Mouse (Mus musculus) E14TG2a.4 (cell line): Measurements from ENCODE around the gene Aff4.
"Not testable (repeated sequence)": the region's sequence is repeated elsewhere in the genome, so short reads cannot be mapped to it uniquely, and the experiment has no call there.

Experiments
- H3K27me3 ChIP-seq: 2 replicates; pipeline ENCODE4 v1.6.1; 2014; ENCODE audit warnings: low read length, control low read depth; ENCODE audit not compliant: insufficient read depth
- H3K36me3 ChIP-seq: 2 replicates; pipeline ENCODE4 v1.6.1; 2014; ENCODE audit warnings: low read length, control low read depth; ENCODE audit not compliant: insufficient read depth
- H3K4me1 ChIP-seq: replicated peaks from 2 replicates; pipeline ENCODE4 v1.6.1; 2014; ENCODE audit warnings: low read depth, low read length, control low read depth
- H3K4me3 ChIP-seq: replicated peaks from 2 replicates; pipeline ENCODE4 v1.5.1; 2014; ENCODE audit warnings: mild to moderate bottlenecking, low read length
- H3K9me3 ChIP-seq: 2 replicates; pipeline ENCODE4 v1.6.1; 2014; ENCODE audit warnings: low read length, control low read depth
- CTCF ChIP-seq: conservative IDR thresholded peaks from 2 replicates; pipeline ENCODE4 v1.5.1; 2014; ENCODE audit warnings: low read length
- NANOG ChIP-seq: IDR thresholded peaks from 2 replicates; pipeline ENCODE4 v1.6.1; 2014; ENCODE audit warnings: borderline replicate concordance, low read length, mixed read lengths
- POU5F1 ChIP-seq: IDR thresholded peaks from 2 replicates; pipeline ENCODE4 v1.6.1; 2014; ENCODE audit warnings: low read length, borderline replicate concordance

Gene Aff4

DNA sequence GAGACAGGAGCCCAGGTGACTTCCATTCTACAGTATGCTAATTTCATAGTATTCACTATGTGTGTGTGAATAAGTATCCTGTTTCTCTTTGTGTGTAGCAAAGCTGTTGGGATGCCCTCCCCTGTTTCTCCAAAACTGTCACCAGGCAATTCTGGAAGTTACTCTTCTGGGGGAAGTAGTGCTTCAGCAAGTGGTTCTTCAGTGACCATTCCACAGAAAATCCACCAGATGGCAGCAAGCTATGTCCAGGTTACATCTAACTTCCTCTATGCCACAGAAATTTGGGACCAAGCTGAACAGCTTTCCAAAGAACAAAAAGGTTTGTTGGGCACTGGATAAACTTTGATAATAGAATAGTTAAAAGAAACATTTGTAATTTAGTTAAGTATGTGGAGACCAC lies 61.1 kb downstream of the Aff4 start:
- Histone ChIP-seq H3K9me3 (no peaks in the 10 kb centered on the region), H3K27me3 (no peaks in the 10 kb centered on the region), H3K4me3 (no peak overlapping the region), H3K36me3 (peaks cover 97% of the 10 kb centered on the region), H3K4me1 (no peaks in the 10 kb centered on the region)
- TF ChIP-seq NANOG: no peak
- TF ChIP-seq CTCF: peak; percentile 55

DNA sequence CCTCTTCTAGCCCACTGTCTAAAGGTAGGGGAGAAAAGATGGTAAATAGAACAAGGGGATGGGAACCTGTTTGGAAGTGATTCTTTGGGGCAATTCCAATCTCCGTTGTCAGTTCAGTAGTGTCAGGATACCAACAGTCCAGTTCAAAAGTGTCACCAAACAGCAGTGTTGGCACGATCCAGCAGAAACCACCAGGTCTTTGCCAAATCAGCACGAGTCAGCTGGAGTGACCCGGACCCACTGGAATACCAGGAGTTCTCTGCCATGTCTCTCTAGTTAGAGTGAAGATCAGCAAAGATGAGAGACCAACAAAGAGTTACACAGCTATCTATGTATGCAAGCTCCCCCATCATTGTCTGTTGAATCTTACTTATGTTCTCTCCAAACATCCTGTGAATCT lies 63.2 kb downstream of the Aff4 start:
- TF ChIP-seq POU5F1 (no peak), NANOG (no peak), CTCF (no peak)
- H3K9me3 ChIP-seq: no peaks in the 10 kb centered on the region
- no peak overlapping the region for H3K4me3 ChIP-seq
- H3K27me3 ChIP-seq: no peaks in the 10 kb centered on the region
- H3K4me1 ChIP-seq: no peaks in the 10 kb centered on the region
- H3K36me3 ChIP-seq: peaks cover 98% of the 10 kb centered on the region

DNA sequence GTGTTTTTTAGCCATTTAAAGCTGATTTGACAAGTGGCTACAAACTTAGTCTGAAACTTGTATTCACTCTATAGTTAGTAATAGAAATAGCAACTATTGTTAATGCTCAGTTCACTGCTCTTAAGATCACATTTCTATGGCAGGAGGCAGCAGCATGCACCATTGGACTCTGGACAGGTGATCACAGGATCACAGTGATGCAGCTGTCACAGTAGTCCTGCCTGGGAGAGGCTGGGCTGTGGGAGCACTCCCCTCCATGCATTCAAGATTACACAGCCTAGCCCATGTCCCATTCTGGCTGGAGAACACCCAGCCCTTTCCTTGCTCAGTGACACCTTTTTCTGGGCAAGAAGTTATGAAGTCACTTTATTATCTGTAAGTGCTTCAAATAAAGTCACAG lies 67.4 kb downstream of the Aff4 start:
- Histone ChIP-seq H3K27me3 (no peaks in the 10 kb centered on the region), H3K9me3 (no peaks in the 10 kb centered on the region), H3K4me3 (no peak overlapping the region), H3K4me1 (no peaks in the 10 kb centered on the region), H3K36me3 (peaks cover 92% of the 10 kb centered on the region)
- no peak for TF ChIP-seq CTCF
- no peak for TF ChIP-seq POU5F1
- TF ChIP-seq NANOG: no peak

DNA sequence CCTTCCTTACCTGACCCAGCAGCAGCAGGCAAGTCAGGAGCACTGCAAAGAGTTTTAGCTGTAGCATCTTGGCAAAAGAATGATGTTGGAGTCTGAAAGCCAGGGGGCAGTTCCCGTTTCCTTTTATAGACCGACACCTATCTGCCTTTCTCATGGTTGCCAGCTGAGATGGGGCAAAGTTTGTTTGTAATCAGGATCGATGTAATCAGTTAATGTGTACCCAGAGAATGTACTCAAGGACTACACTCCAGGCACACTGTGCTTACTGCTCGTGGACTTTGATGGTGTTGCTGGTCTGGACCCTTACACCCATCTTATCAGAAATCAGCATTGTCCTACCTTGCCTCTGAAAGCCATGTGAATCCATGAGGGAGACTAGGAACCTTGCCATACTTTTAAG lies 72.4 kb downstream of the Aff4 start, which contains the start of gene Leap2:
TSS of gene Leap2 (minus strand) at position 135 of the 400 bp plus-strand sequence.
- TF ChIP-seq CTCF: no peak
- no peak for TF ChIP-seq POU5F1
- TF ChIP-seq NANOG: no peak
- H3K9me3 ChIP-seq: no peaks in the 10 kb centered on the region
- no peak within 1 kb of the TSS for H3K4me3 ChIP-seq
- peaks cover 9% of the 10 kb centered on the region; the same call in 1 of the 2 replicates for H3K4me1 ChIP-seq
- H3K27me3 ChIP-seq: no peaks in the 10 kb centered on the region
- H3K36me3 ChIP-seq: peaks cover 82% of the 10 kb centered on the region

DNA sequence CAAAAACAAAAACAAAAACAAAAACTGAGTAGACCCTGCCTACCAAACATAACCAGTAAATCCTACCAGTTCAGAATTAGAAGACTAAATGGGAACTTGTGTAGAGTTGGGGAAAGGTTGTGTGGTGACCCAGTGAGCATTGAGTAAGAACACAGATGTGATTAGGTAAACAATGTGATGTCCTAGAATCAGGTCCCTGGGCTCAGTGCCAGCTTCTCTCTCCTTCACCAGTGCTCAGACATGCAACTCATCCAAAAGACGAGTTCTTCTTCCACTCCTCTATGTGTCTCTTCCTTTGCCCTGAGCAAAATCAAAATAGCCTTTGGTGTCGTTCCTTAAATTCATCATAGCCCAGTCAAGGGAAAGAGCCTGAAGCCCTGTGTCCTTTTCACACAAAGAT lies 74.2 kb downstream of the Aff4 start:
- Histone ChIP-seq H3K4me1 (peaks cover 26% of the 10 kb centered on the region), H3K36me3 (peaks cover 83% of the 10 kb centered on the region), H3K27me3 (no peaks in the 10 kb centered on the region), H3K4me3 (no peak overlapping the region), H3K9me3 (no peaks in the 10 kb centered on the region)
- no peak for TF ChIP-seq POU5F1
- no peak for TF ChIP-seq NANOG
- TF ChIP-seq CTCF: no peak

DNA sequence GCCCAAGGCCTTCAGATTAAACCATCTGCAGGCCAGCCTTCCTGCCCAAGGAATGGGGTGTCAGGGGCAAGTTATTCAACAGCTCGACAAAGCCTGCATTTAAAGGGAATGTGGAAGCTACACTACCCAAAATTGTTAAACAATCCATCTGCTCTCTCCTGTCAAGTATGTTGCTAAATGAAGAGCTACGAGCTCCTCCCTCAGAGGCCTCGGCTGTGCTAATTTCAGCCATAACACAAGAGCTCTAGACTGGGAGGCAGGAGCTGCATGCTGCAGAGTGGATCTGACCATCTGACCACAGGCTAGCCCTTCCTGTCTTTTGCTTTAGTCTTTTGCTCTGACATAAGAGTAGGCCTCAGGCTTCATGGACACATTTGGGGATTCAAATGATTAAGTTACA lies 74.6 kb downstream of the Aff4 start:
- Histone ChIP-seq H3K4me3 (no peak overlapping the region), H3K9me3 (no peaks in the 10 kb centered on the region)
- TF ChIP-seq NANOG: no peak
- no peak for TF ChIP-seq CTCF
- no peak for TF ChIP-seq POU5F1

DNA sequence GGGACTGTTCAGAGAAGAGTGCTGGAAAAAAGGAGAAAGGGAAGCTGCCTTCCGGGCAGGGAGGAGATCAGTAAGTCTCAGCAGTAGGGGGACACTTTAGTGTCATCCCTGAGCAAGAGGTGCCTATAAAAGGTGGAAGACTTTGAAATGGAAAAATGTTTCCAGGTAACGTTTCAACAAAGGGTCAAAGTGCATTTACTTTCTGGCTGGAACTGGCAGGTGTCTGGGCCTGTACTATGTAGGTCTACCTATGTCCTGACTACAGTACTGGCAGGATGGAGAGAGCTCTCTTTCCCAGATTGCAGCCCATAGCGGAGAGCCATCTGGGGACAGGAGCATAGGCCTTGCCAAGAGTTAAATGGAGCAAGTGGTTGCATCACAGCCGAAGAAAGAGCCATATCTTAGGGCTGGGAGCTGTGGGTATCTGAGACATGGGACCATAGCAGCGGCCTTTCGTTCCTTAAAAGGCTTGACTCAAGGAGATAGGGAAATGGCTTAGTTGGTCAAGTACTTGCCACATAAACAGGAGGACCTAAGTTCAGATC lies 75.2 kb downstream of the Aff4 start:
- no peaks in the 10 kb centered on the region for H3K9me3 ChIP-seq
- TF ChIP-seq NANOG (no peak), POU5F1 (no peak), CTCF (no peak)
- H3K27me3 ChIP-seq: no peaks in the 10 kb centered on the region
- H3K4me3 ChIP-seq: no peak overlapping the region
- peaks cover 74% of the 10 kb centered on the region for H3K36me3 ChIP-seq
- H3K4me1 ChIP-seq: peaks cover 26% of the 10 kb centered on the region

More for the DNA sequence above, 74.6 kb downstream of the Aff4 start:
- no peaks in the 10 kb centered on the region for H3K27me3 ChIP-seq
- peaks cover 79% of the 10 kb centered on the region for H3K36me3 ChIP-seq
- peaks cover 26% of the 10 kb centered on the region for H3K4me1 ChIP-seq

DNA sequence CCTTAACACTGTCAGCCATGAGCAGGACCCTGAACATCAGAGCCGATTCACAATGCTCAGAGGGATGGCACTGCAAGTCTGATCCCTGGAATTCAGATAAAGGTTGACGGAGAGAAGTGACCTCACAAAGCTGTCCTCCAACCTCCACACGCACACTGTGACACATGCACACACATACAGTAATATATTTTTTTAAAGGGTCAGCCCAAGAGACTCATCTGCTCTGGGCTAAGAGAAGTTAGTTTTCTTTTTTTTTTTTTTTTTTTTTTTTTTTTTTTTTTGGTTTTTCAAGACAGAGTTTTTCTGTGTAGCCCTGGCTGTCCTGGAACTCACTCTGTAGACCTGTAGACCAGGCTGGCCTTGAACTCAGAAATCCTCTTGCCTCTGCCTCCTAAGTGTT lies 76.3 kb downstream of the Aff4 start:
- peaks cover 34% of the 10 kb centered on the region for H3K4me1 ChIP-seq
- H3K9me3 ChIP-seq, H3K4me3 ChIP-seq, H3K27me3 ChIP-seq: not testable (repeated sequence)
- H3K36me3 ChIP-seq: peaks cover 65% of the 10 kb centered on the region

DNA sequence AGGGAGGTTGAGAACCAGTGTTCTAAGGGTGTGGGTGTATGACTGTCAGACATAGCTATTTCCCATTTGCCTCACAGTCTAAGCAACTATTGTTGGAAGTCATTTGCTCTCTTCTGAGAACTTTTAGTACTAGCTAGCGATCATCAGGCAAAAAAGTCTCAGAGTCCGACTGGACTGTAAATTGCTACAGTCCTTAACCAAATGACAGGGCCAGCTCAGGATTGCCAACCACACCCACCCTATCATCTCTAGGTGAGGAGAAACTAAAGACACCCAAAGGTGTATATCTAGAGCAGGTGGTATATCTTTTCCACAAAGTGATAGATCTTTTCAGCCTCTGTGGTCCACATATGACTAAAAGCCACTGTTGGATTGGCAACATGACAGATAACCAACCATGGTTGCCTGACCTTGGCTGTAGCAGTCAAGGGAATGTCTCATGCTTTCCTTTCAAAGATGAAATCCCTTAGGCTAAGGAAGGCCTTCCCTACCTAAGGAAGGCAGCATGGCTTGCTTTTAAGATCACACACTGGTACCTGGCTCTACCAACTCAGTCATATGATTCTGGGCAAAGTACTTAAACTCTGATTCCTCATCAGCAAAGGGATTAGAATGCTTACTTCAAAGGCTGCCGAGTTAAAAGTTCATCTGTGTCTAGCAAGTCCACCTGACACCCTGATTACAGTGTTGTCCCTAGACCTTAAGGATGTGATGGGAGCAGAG lies 77.5 kb downstream of the Aff4 start:
- H3K9me3 ChIP-seq: no peaks in the 10 kb centered on the region
- TF ChIP-seq NANOG (no peak), POU5F1 (no peak), CTCF (no peak)
- no peaks in the 10 kb centered on the region for H3K27me3 ChIP-seq
- peaks cover 56% of the 10 kb centered on the region for H3K36me3 ChIP-seq
- no peak overlapping the region for H3K4me3 ChIP-seq
- H3K4me1 ChIP-seq: peaks cover 38% of the 10 kb centered on the region
